Mouse (Mus musculus) spleen, embryonic (tissue): ENCODE data around the gene Alox5ap.

Experiments
- CTCF ChIA-PET: fragments of 350-600 bp; sonication (Branson Sonifier 250); formaldehyde crosslinking; loops from one replicate; lab custom pipeline; 2022; lab: Charles Lee

Gene Alox5ap

GRCm38 (mm10) chr5:149298234-149298633, 33.7 kb downstream of the Alox5ap start:
- CTCF ChIA-PET = no interaction called here

GRCm38 (mm10) chr5:149312884-149313652, 48.5 kb downstream of the Alox5ap start:
- CTCF ChIA-PET = no interaction called here

GRCm38 (mm10) chr5:149314514-149315081, 50.0 kb downstream of the Alox5ap start:
- CTCF ChIA-PET = no interaction called here

- CTCF ChIA-PET = no interaction called here
Measured at GRCm38 (mm10) chr5:149316926-149317325, 52.4 kb downstream of the Alox5ap start.

- CTCF ChIA-PET = no interaction called here
Measured at GRCm38 (mm10) chr5:149319874-149320323, 55.3 kb downstream of the Alox5ap start.

GRCm38 (mm10) chr5:149320534-149321482, 56.2 kb downstream of the Alox5ap start:
- CTCF ChIA-PET = interaction anchor here (0.7 to 0.9 kb wide), 2 partner anchors 15 to 510 kb away, joined by 4 to 8 read pairs; no protein-coding TSS in a partner anchor

GRCm38 (mm10) chr5:149321909-149322841, 57.6 kb downstream of the Alox5ap start:
- CTCF ChIA-PET = no interaction called here

- CTCF ChIA-PET = no interaction called here
Measured at GRCm38 (mm10) chr5:149322938-149323553, 58.5 kb downstream of the Alox5ap start.

GRCm38 (mm10) chr5:149324739-149325138, 60.2 kb downstream of the Alox5ap start:
- CTCF ChIA-PET = no interaction called here

- CTCF ChIA-PET = interaction anchor here (0.7 kb wide), 1 partner anchor 320 kb away, joined by 5 read pairs; no protein-coding TSS in a partner anchor
Measured at GRCm38 (mm10) chr5:149329098-149329887, 64.7 kb downstream of the Alox5ap start.

- CTCF ChIA-PET = no interaction called here
Measured at GRCm38 (mm10) chr5:149330601-149331000, 66.0 kb downstream of the Alox5ap start.

- CTCF ChIA-PET = no interaction called here
Measured at GRCm38 (mm10) chr5:149331407-149332143, 67.0 kb downstream of the Alox5ap start.

- CTCF ChIA-PET = no interaction called here
Measured at GRCm38 (mm10) chr5:149332787-149333186, 68.2 kb downstream of the Alox5ap start.

GRCm38 (mm10) chr5:149333941-149334698, 69.6 kb downstream of the Alox5ap start:
- CTCF ChIA-PET = interaction anchor here (0.8 kb wide), 1 partner anchor 10 kb away, joined by 3 read pairs; no protein-coding TSS in a partner anchor

- CTCF ChIA-PET = interaction anchor here (0.5 kb wide), 1 partner anchor 321 kb away, joined by 7 read pairs; no protein-coding TSS in a partner anchor
Measured at GRCm38 (mm10) chr5:149335009-149335408, 70.4 kb downstream of the Alox5ap start.

GRCm38 (mm10) chr5:149335563-149336238, 71.1 kb downstream of the Alox5ap start:
- CTCF ChIA-PET = interaction anchor here (0.6 to 1.2 kb wide), 3 partner anchors 15 to 40 kb away, joined by 4 to 10 read pairs (median 4); no protein-coding TSS in a partner anchor

GRCm38 (mm10) chr5:149337148-149337547, 72.6 kb downstream of the Alox5ap start:
- CTCF ChIA-PET = no interaction called here
